Mouse (Mus musculus) G1E (cell line): ENCODE data around the gene Klhdc8b.

Experiments
- CTCF ChIP-seq: IDR thresholded peaks from 2 replicates; pipeline ENCODE4 v1.5.1; 2012; ENCODE audit warnings: low read depth, low read length, inconsistent platforms, mixed read lengths
- GATA1 ChIP-seq: IDR thresholded peaks from 2 replicates; pipeline ENCODE4 v1.6.1; 2012; ENCODE audit warnings: borderline replicate concordance, low read length, inconsistent platforms, mixed read lengths

DNA sequence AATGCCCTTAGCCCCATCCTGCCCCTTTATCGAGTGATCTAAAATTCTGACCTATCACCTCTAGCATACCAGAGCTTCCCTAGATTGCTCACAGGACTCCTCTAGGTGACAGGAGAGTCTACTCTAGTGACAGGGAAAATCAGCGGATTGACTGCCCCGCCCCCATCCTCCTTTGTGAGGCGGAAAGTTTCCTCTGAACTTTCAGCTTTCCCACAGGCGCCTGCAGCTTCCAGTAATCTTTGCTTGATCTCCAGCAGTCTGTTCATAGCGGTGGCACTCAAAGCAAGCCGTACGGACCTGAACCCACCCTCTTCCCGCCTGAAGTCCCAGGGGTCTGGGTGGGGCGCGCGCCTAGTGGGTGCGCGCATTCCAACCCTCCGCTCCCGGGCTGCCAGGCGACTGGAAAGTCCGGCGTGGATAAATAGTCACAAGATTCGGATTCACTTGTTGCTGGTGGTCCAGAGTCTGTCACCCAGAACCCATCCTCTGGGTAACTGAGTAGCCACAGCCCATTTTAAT, 17.3 kb upstream of the Klhdc8b start:
- TF ChIP-seq CTCF (no peak), GATA1 (no peak)
